Mouse (Mus musculus) urinary bladder, postnatal 0 days (tissue): ENCODE data around the gene Lonp1. TPM values are rescaled to one million over a fixed set of nuclear protein-coding genes. Genes with fewer than 3 reads are reported as not detected.

Experiments used
- polyA plus RNA-seq: library from polyadenylated mRNA; unstranded; fragments of >200 nt; fragmentation: Nextera tagmentation; extraction: Ambion mirVana; gene quantifications from 2 replicates; pipeline ENCODE4 v1.2.1, GENCODE M21; 2015

Lonp1 gene
- polyA plus RNA-seq: 28.0 and 29.6 TPM in 2 replicates

DNA sequence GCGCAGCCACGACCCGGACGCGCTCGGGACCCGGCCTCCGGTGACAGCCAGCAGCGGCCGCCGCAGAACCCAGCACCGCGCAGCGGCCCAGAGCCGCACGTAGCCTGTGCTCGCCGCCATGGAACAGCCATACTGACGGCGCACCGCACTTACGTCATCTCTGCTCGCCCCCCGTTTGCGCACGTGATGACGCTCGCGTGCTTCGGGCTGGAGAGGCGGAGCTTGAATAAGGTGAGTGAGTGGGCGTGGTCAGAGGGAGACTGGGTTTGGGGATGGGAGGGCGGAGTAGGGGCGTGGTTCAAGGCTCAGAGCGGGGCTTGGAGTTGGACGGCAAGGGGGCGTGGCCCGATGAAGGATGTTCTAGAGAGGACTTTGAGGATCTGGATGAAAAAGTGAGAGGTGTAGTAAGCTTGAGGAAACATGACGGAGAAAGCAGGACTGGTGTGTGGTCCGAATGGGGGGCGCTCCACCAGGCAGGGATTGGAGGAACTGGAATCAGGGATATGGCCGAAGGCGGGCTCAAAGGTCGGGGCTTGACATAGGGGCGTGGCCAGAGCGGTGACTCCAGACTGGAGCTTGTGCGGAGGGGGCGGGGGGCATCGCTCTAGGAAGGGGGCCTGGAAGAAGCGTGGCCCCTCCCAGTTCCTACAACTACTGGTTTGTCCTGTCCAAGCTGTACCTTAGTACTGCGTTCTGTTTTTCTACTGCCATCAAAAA is at the start of gene Lonp1:
TSS of gene Lonp1 (minus strand) at position 134 of the 717 bp plus-strand sequence.

DNA sequence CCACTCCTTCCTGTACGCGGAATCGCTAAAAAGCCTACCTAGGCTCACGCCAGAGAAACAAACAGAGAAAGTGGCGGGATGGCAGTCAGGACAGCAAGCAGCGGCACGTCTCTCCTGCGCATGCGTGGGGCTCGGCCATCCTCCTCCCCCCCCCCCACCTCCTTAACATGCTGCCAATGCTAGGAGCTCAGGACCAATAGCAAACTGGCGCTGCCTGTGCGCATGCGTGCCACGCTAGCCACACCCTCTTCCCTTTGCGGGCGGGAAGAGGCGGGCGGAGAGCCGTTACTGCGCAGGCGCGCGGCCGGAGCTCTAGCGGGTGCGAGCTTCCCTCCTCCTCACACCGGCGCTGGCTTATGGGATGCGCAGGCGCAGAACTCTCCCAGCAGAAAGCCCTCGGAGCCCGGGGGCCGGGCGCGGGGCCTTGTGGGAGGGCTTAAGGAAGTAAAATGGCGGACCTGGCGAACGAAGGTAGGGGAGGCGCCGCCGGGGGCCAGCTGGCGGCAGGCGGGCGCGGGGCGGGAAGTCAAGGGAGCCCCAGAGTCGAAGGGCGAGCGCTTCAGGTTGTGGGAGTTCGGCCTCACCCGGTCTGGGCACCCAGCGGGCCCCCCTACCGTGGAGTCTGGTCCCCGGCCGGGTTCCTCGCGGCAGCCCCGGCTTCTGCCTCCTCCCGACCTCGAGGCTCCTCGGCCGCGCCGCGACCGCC is 46.4 kb upstream of the Lonp1 start, which contains the start of gene Ranbp3:
TSS of gene Ranbp3 (plus strand) at position 354 of the 706 bp plus-strand sequence.

GRCm38 (mm10) chr17:56627530-56628277 is 1.0 kb upstream of the Lonp1 start, which contains the start of gene Catsperd:
Gene Catsperd (plus strand): TSS chr17:56628143.

DNA sequence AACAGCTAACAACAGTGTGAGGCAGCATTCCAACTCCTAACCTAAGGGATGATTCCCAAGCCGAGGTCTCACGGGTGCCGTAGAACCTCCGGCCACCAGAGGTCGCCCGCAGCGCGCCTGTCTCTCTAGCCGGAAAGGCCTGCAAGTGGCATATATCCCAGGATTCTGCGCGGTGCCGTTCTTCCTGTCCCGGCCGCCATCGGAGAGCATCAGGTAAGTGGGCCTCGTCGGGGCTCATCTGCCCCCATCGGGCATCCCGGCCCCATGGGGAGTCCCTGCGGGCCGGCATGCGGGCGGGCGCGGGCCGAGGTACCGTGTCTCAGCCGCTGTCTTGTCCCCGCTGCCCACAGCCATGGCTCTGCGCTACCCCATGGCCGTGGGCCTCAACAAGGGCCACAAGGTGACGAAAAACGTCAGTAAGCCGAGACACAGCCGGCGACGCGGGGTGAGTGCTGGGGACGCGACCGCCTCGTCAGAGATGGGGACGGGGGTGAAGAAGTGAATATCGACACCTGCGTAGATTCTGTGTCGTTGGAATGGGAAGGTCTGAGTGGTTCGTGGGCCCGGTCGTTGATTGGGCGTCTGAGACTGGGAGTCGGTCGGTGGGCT is 13.3 kb downstream of the Lonp1 start, which contains the start of gene Rpl36:
TSS of gene Rpl36 (plus strand) at position 181 of the 609 bp plus-strand sequence.

GRCm38 (mm10) chr17:56609452-56610171 is 17.1 kb downstream of the Lonp1 start, which contains the start of gene 2410015M20Rik:
Gene 2410015M20Rik (minus strand): TSS chr17:56609771.

GRCm38 (mm10) chr17:56584257-56585130 is 42.2 kb downstream of the Lonp1 start, which contains the start of the genes Safb2 and Safb:
Gene Safb2 (minus strand): TSS chr17:56584585.
Gene Safb (plus strand): TSS chr17:56584825.

Other genes starting within 250 kb of the Lonp1 start
- gene Ptprs, start 150.4 kb downstream of the Lonp1 start, polyA plus RNA-seq: 37.4 and 42.8 TPM in 2 replicates
- not detected in 2 replicates for gene Znrf4, start 114.5 kb downstream of the Lonp1 start, polyA plus RNA-seq
- gene Gm20219, start 72.5 kb downstream of the Lonp1 start, polyA plus RNA-seq: 9.6 and 11.7 TPM in 2 replicates
- 28.1 and 30.2 TPM in 2 replicates for gene Safb2, start 42.3 kb downstream of the Lonp1 start, polyA plus RNA-seq
- 33.7 and 43.2 TPM in 2 replicates for gene Safb, start 42.1 kb downstream of the Lonp1 start, polyA plus RNA-seq
- gene 2410015M20Rik, start 17.1 kb downstream of the Lonp1 start, polyA plus RNA-seq: 232 and 244 TPM in 2 replicates
- 1,651 and 1,836 TPM in 2 replicates for gene Rpl36, start 13.5 kb downstream of the Lonp1 start, polyA plus RNA-seq
- gene Catsperd, start 1.3 kb upstream of the Lonp1 start, polyA plus RNA-seq: 4.6 TPM in 2 replicates
- 45.2 and 45.5 TPM in 2 replicates for gene Ranbp3, start 46.4 kb upstream of the Lonp1 start, polyA plus RNA-seq
- 524 and 561 TPM in 2 replicates for gene Ndufa11, start 90.9 kb upstream of the Lonp1 start, polyA plus RNA-seq
- 16.6 and 18.3 TPM in 2 replicates for gene Vmac, start 91.1 kb upstream of the Lonp1 start, polyA plus RNA-seq
- 13.4 and 14.0 TPM in 2 replicates for gene Nrtn, start 130.6 kb upstream of the Lonp1 start, polyA plus RNA-seq
- gene Dus3l, start 137.9 kb upstream of the Lonp1 start, polyA plus RNA-seq: 19.8 and 24.6 TPM in 2 replicates
- gene Prr22, start 143.4 kb upstream of the Lonp1 start, polyA plus RNA-seq: 0.19 and 0.31 TPM in 2 replicates
- gene Rfx2, start 204.1 kb upstream of the Lonp1 start, polyA plus RNA-seq: 3.7 and 4.2 TPM in 2 replicates
- not detected in 2 replicates for gene Acsbg2, start 247.6 kb upstream of the Lonp1 start, polyA plus RNA-seq
- gene 1700061G19Rik, start 248.6 kb upstream of the Lonp1 start, polyA plus RNA-seq: 10.6 and 11.7 TPM in 2 replicates